ENCODE assay signal across 12 mouse cellular contexts in the genomic region with DNA sequence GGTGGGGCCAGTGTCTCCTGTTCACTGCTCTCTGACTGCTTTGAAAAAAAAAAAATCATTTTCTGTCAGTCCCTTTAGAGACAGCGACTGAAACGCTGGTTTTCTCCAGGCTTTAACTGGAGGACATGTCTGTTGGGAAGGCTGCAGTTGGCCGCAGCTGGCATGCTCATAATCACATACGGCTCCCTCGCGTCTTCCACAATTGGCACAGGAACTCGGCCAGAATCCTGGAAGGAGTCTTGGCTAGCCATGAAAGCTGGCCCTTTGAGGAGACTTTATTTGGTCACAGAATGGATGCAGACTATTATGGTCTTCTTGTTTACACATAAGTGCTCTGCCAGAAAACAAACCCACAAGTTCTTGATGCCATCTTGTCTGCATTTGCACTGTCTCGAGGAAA.
A peak's percentile ranks its signal among the peaks of the same experiment; 100 is the strongest.
DNase-seq lines count a peak whose midpoint lies in the region; ATAC-seq lines count a peak whose summit lies in the region.
"Had no signal": no experiment of that assay in that cellular context is flagged by ENCODE, and none has a peak within 500 bp of the region (broad histone marks: within the 10 kb centered on the region; RNA-seq: fewer than 3 reads in every experiment).

No protein-coding gene starts in this region.

- H3K4me1 ChIP-seq in forebrain, embryonic 16.5 days (replicated peaks; ENCODE audit: control insufficient read depth, insufficient read depth, low read length): peaks cover 10% of the 10 kb centered on the region
- no peaks in the 10 kb centered on the region for H3K4me1 ChIP-seq in forebrain, embryonic 13.5 days
- H3K4me1 ChIP-seq: limb, embryonic 12.5 days; midbrain, embryonic 12.5 days had no signal

- H3K36me3 ChIP-seq in forebrain, embryonic 16.5 days (ENCODE audit: control insufficient read depth, insufficient read depth): no peaks in the 10 kb centered on the region
- no peaks in the 10 kb centered on the region for H3K36me3 ChIP-seq in forebrain, embryonic 13.5 days (ENCODE audit: poor library complexity, severe bottlenecking)
- H3K36me3 ChIP-seq: limb, embryonic 12.5 days; midbrain, embryonic 12.5 days had no signal

- no peaks in the 10 kb centered on the region for H3K9me3 ChIP-seq in forebrain, embryonic 16.5 days (ENCODE audit: control insufficient read depth, low read length)
- H3K9me3 ChIP-seq in forebrain, embryonic 13.5 days (replicated peaks): no peaks in the 10 kb centered on the region
- H3K9me3 ChIP-seq: limb, embryonic 12.5 days; midbrain, embryonic 12.5 days had no signal

- ATAC-seq in forebrain, embryonic 16.5 days: peak; percentile 54
- ATAC-seq in forebrain, embryonic 13.5 days: no peak
- ATAC-seq in inflammation-experienced regulatory T-cells, adult 6 months: no peak

- no peak overlapping the region for H3K4me2 ChIP-seq in forebrain, embryonic 16.5 days (ENCODE audit: low read length)
- no peak overlapping the region for H3K4me2 ChIP-seq in forebrain, embryonic 13.5 days
- H3K4me2 ChIP-seq: heart, embryonic 11.5 days; limb, embryonic 12.5 days; midbrain, embryonic 12.5 days had no signal

- WGBS in forebrain, embryonic 16.5 days: 34% methylated on average over 8 of the region's 8 CpGs
- 57% methylated on average over 8 of the region's 8 CpGs for WGBS in forebrain, embryonic 13.5 days

- H3K27ac ChIP-seq in forebrain, embryonic 16.5 days (ENCODE audit: low read length): no peak overlapping the region
- H3K27ac ChIP-seq in forebrain, embryonic 13.5 days: no peak overlapping the region
- H3K27ac ChIP-seq: limb, embryonic 12.5 days; midbrain, embryonic 12.5 days had no signal

- H3K27me3 ChIP-seq in forebrain, embryonic 16.5 days (replicated peaks; ENCODE audit: control insufficient read depth, insufficient read depth, low read length): no peaks in the 10 kb centered on the region; the same call in 1 of the 2 replicates
- no peaks in the 10 kb centered on the region for H3K27me3 ChIP-seq in forebrain, embryonic 13.5 days
- H3K27me3 ChIP-seq: limb, embryonic 12.5 days; midbrain, embryonic 12.5 days had no signal

- no peak overlapping the region for H3K4me3 ChIP-seq in forebrain, embryonic 16.5 days (replicated peaks; ENCODE audit: low read length)
- no peak overlapping the region for H3K4me3 ChIP-seq in forebrain, embryonic 13.5 days
- H3K4me3 ChIP-seq: limb, embryonic 12.5 days; midbrain, embryonic 12.5 days had no signal

- no peak overlapping the region for H3K9ac ChIP-seq in forebrain, embryonic 16.5 days (replicated peaks; ENCODE audit: low read depth, low read length)
- H3K9ac ChIP-seq in forebrain, embryonic 13.5 days: no peak overlapping the region
- H3K9ac ChIP-seq: limb, embryonic 12.5 days; midbrain, embryonic 12.5 days had no signal

- DNase-seq in MN1 (ENCODE audit: low spot score): peak; percentile 36
- DNase-seq in cerebellum, postnatal 10 days: peak; percentile 86 to 89
- DNase-seq in left cerebral cortex, adult 8-10 months (ENCODE audit: low spot score in 2 of 2): peak; percentile 9 to 37
- DNase-seq in thymus, adult 18-20 months: no peak
- DNase-seq: adrenal gland, adult 8-10 months; kidney, postnatal 25 days had no signal

Comparison
In these comparisons a context has a peak if more than half of its experiments do, and no peak if none do; other contexts are left out.
1. DNase-seq: peak in MN1 (single experiment), cerebellum, postnatal 10 days (2 of 2) and left cerebral cortex, adult 8-10 months (2 of 2); none in thymus, adult 18-20 months (0 of 2).